Mouse (Mus musculus): ENCODE measurements around the gene Brms1.
"Not testable (repeated sequence)": the region's sequence is repeated elsewhere in the genome, so short reads cannot be mapped to it uniquely, and the experiment has no call there.

Brms1 gene

GRCm38 (mm10) chr19:5065104-5065503, 23.9 kb downstream of the Brms1 start:
- DNase-seq (ENCODE audit: low spot score in 2 of 2): no peak

- DNase-seq (ENCODE audit: low spot score in 2 of 2): no peak
These were observed 26.1 kb downstream of the Brms1 start for GRCm38 (mm10) chr19:5067040-5067799.

- no peak for DNase-seq (ENCODE audit: low spot score in 2 of 2)
These were observed 26.9 kb downstream of the Brms1 start, which contains the start of gene Cd248 for GRCm38 (mm10) chr19:5067867-5068569. Gene Cd248 (plus strand): TSS chr19:5068078.

GRCm38 (mm10) chr19:5068570-5069234, 27.5 kb downstream of the Brms1 start:
- DNase-seq (ENCODE audit: low spot score in 2 of 2): no peak

- DNase-seq (ENCODE audit: low spot score in 2 of 2): no peak
These were observed 28.3 kb downstream of the Brms1 start for GRCm38 (mm10) chr19:5069486-5069885.

- DNase-seq (ENCODE audit: low spot score in 2 of 2): no peak
These were observed 28.8 kb downstream of the Brms1 start for GRCm38 (mm10) chr19:5069978-5070377.

GRCm38 (mm10) chr19:5071077-5071476, 29.9 kb downstream of the Brms1 start:
- no peak for DNase-seq (ENCODE audit: low spot score in 2 of 2)

GRCm38 (mm10) chr19:5071545-5072369, 30.6 kb downstream of the Brms1 start:
- peak; percentile 42 to 68 for DNase-seq (ENCODE audit: low spot score in 2 of 2)

- DNase-seq (ENCODE audit: low spot score in 2 of 2): no peak
These were observed 31.4 kb downstream of the Brms1 start for GRCm38 (mm10) chr19:5072389-5073019.

GRCm38 (mm10) chr19:5073028-5073427, 31.9 kb downstream of the Brms1 start:
- peak in 1 of 2 experiments; percentile 34 for DNase-seq (ENCODE audit: low spot score in 2 of 2)

- no peak for DNase-seq (ENCODE audit: low spot score in 2 of 2)
These were observed 32.4 kb downstream of the Brms1 start for GRCm38 (mm10) chr19:5073518-5073917.

- DNase-seq (ENCODE audit: low spot score in 2 of 2): no peak
These were observed 38.1 kb downstream of the Brms1 start for GRCm38 (mm10) chr19:5079279-5079678.

- no peak for DNase-seq (ENCODE audit: low spot score in 2 of 2)
These were observed 40.9 kb downstream of the Brms1 start for GRCm38 (mm10) chr19:5082005-5082404.

GRCm38 (mm10) chr19:5082596-5082995, 41.4 kb downstream of the Brms1 start:
- DNase-seq (ENCODE audit: low spot score in 2 of 2): no peak

GRCm38 (mm10) chr19:5083961-5084833, 43.0 kb downstream of the Brms1 start:
- DNase-seq (ENCODE audit: low spot score in 2 of 2): peak; percentile 42 to 60

GRCm38 (mm10) chr19:5084834-5085144, 43.6 kb downstream of the Brms1 start:
- peak in 1 of 2 experiments; percentile 32 for DNase-seq (ENCODE audit: low spot score in 2 of 2)

- DNase-seq (ENCODE audit: low spot score in 2 of 2): peak; percentile 31 to 35
These were observed 44.1 kb downstream of the Brms1 start, which contains the start of gene Tmem151a for GRCm38 (mm10) chr19:5085145-5085863. Gene Tmem151a (minus strand): TSS chr19:5085531.

- not testable (repeated sequence) for DNase-seq (ENCODE audit: low spot score in 2 of 2)
These were observed 45.4 kb downstream of the Brms1 start for GRCm38 (mm10) chr19:5086533-5086932.

All from natural killer cell, adult 2 months (primary cell).